1 mouse cellular context compared by ENCODE assay signal in genomic region chr9:44342173-44342572, GRCm38 (mm10).
TF ChIP-seq lines count a peak whose summit lies in the region.

No protein-coding gene starts in this region.

TF ChIP-seq in MEL, 35 proteins besides CTCF, POLR2A, EP300 and RAD21:
- no peak for TF ChIP-seq ZC3H11A (IDR thresholded peaks at IDR 0.05; ENCODE audit: low read depth, low read length)
- TF ChIP-seq MAX (IDR thresholded peaks at IDR 0.05; ENCODE audit: low read length): no peak
- TF ChIP-seq SIN3A (IDR thresholded peaks at IDR 0.05; ENCODE audit: low read length): peak; percentile 53
- TF ChIP-seq MAZ (IDR thresholded peaks at IDR 0.05; ENCODE audit: low read depth, low read length): peak; percentile 49; the same call in 1 of the 2 replicates
- peak; percentile 58 for TF ChIP-seq GATA1 (IDR thresholded peaks at IDR 0.05; ENCODE audit: low read depth, low read length)
- TF ChIP-seq MAFK (IDR thresholded peaks at IDR 0.05; ENCODE audit: borderline replicate concordance, low read depth, low read length): no peak
- TF ChIP-seq ETS1 (IDR thresholded peaks at IDR 0.05; ENCODE audit: low read depth, low read length): peak; percentile 45; the same call in 1 of the 2 replicates
- no peak for TF ChIP-seq ELF1 (IDR thresholded peaks at IDR 0.05; ENCODE audit: low read depth, low read length)
- peak; percentile 94 for TF ChIP-seq TAL1 (IDR thresholded peaks at IDR 0.05; ENCODE audit: low read length)
- peak; percentile 37 for TF ChIP-seq NELFE (IDR thresholded peaks at IDR 0.05; ENCODE audit: low read depth, low read length)
- TF ChIP-seq RCOR1 (IDR thresholded peaks at IDR 0.05; ENCODE audit: low read depth, low read length): no peak
- peak; percentile 37; the same call in 1 of the 2 replicates for TF ChIP-seq TBP (IDR thresholded peaks at IDR 0.05; ENCODE audit: low read depth, low read length)
- peak; percentile 17; the same call in 1 of the 2 replicates for TF ChIP-seq HCFC1 (IDR thresholded peaks at IDR 0.05; ENCODE audit: low read depth, low read length)
- TF ChIP-seq TCF12 (IDR thresholded peaks at IDR 0.05; ENCODE audit: low read depth, low read length): peak; percentile 86
